Mouse (Mus musculus): Measurements from ENCODE around the gene Fgfrl1.

GRCm38 (mm10) chr5:108651823-108652222 lies 40.4 kb upstream of the Fgfrl1 start:
- no peak for TF ChIP-seq GATA1 (IDR thresholded peaks at IDR 0.05; ENCODE audit: borderline replicate concordance, low read length)
- TF ChIP-seq FLI1 (IDR thresholded peaks at IDR 0.05; ENCODE audit: low read length), result no peak
